In the genomic region with DNA sequence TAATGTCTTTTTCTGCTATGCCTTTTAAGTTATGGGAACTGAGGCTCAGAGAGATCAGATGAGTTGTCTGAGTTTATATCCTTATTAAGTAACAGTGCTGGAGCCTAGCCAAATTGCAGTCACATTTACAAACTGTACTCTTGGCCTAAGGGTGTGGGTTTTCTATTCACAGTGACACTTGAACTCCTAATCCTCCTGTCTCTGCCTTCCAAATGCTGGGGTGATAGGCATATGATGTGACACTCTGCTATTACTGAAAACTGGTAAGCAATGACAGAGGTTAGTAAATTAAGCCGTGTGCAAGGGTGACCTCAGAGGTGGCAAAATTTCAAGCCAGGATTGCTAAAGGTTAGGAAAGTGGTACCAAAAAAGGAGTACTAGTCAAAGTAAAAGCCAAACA, we compare ENCODE assay signal across 22 mouse cellular contexts. TPM values are rescaled to one million over a fixed set of nuclear protein-coding genes. Genes with fewer than 3 reads are reported as not detected.
DNase-seq lines count a peak whose midpoint lies in the region; ATAC-seq lines count a peak whose summit lies in the region.
"Had no signal": no experiment of that assay in that cellular context is flagged by ENCODE, and none has a peak within 500 bp of the region (broad histone marks: within the 10 kb centered on the region; RNA-seq: fewer than 3 reads in every experiment).

No protein-coding gene starts in this region.

- no peaks in the 10 kb centered on the region for H3K27me3 ChIP-seq in kidney, embryonic 16.5 days (ENCODE audit: insufficient read depth, low read length)
- H3K27me3 ChIP-seq: hindbrain, embryonic 12.5 days; kidney, embryonic 15.5 days; limb, embryonic 15.5 days; midbrain, embryonic 15.5 days; neural tube, embryonic 15.5 days; stomach, embryonic 15.5 days had no signal

- WGBS in kidney, embryonic 16.5 days = 81% methylated on average over 1 of the region's 1 CpGs

- no peak overlapping the region for H3K4me3 ChIP-seq in kidney, embryonic 16.5 days (ENCODE audit: low read length)
- H3K4me3 ChIP-seq: heart, embryonic 10.5 days; hindbrain, embryonic 12.5 days; kidney, embryonic 15.5 days; limb, embryonic 15.5 days; midbrain, embryonic 15.5 days; neural tube, embryonic 15.5 days; stomach, embryonic 15.5 days had no signal

- DNase-seq in adrenal gland, postnatal 36 days = peak; percentile 11 to 35
- DNase-seq in adrenal gland, adult 18-20 months (ENCODE audit: low spot score in 2 of 2) = no peak
- peak; percentile 39 for DNase-seq in kidney, postnatal 14 days
- peak; percentile 50 for DNase-seq in 416B (ENCODE audit: low read depth)
- DNase-seq in right cerebral cortex, postnatal 10 days (ENCODE audit: low spot score in 2 of 2) = no peak
- DNase-seq: B cell, adult 2 months; cerebellum, adult 2 months; gastrocnemius, postnatal 25 days; heart, postnatal 10 days; liver, postnatal 0 days; right cerebral cortex, postnatal 14 days; thymus, adult 2 months had no signal

- H3K4me2 ChIP-seq in kidney, embryonic 16.5 days (replicated peaks; ENCODE audit: low read depth, low read length) = no peak overlapping the region
- H3K4me2 ChIP-seq: hindbrain, embryonic 12.5 days; kidney, embryonic 15.5 days; limb, embryonic 15.5 days; midbrain, embryonic 15.5 days; neural tube, embryonic 15.5 days; stomach, embryonic 15.5 days had no signal

- no peak overlapping the region for H3K27ac ChIP-seq in kidney, embryonic 16.5 days (ENCODE audit: low read length)
- H3K27ac ChIP-seq: heart, embryonic 10.5 days; hindbrain, embryonic 12.5 days; kidney, embryonic 15.5 days; limb, embryonic 15.5 days; midbrain, embryonic 15.5 days; neural tube, embryonic 15.5 days; stomach, embryonic 15.5 days had no signal

- ATAC-seq in kidney, embryonic 16.5 days (ENCODE audit: low FRiP score, low TSS enrichment) = no peak
- ATAC-seq in granulocyte monocyte progenitor cell, adult 5-6 weeks (replicated peaks; ENCODE audit: poor library complexity, severe bottlenecking) = peak; percentile 79
- ATAC-seq: forebrain, embryonic 14.5 days; liver, postnatal 0 days; midbrain, embryonic 15.5 days had no signal

- H3K4me1 ChIP-seq in kidney, embryonic 16.5 days (ENCODE audit: insufficient read depth, low read length) = no peaks in the 10 kb centered on the region
- H3K4me1 ChIP-seq: heart, embryonic 10.5 days; hindbrain, embryonic 12.5 days; kidney, embryonic 15.5 days; limb, embryonic 15.5 days; midbrain, embryonic 15.5 days; neural tube, embryonic 15.5 days; stomach, embryonic 15.5 days had no signal

- H3K9ac ChIP-seq in kidney, embryonic 16.5 days (replicated peaks; ENCODE audit: low read length) = no peak overlapping the region
- H3K9ac ChIP-seq: hindbrain, embryonic 12.5 days; kidney, embryonic 15.5 days; limb, embryonic 15.5 days; liver, postnatal 0 days; midbrain, embryonic 15.5 days; neural tube, embryonic 15.5 days; stomach, embryonic 15.5 days had no signal

- H3K9me3 ChIP-seq in kidney, embryonic 16.5 days (ENCODE audit: low read length) = no peaks in the 10 kb centered on the region
- H3K9me3 ChIP-seq: heart, embryonic 10.5 days; kidney, embryonic 15.5 days; limb, embryonic 15.5 days; midbrain, embryonic 15.5 days; neural tube, embryonic 15.5 days; stomach, embryonic 15.5 days had no signal

- H3K36me3 ChIP-seq in kidney, embryonic 16.5 days (ENCODE audit: insufficient read depth, low read length) = no peaks in the 10 kb centered on the region
- H3K36me3 ChIP-seq: heart, embryonic 10.5 days; hindbrain, embryonic 12.5 days; kidney, embryonic 15.5 days; limb, embryonic 15.5 days; midbrain, embryonic 15.5 days; neural tube, embryonic 15.5 days; stomach, embryonic 15.5 days had no signal

RNA-seq across cellular contexts. Expression of gene Csnk2a1, which starts 9.7 kb away (rescaled TPM):
- total RNA-seq in adrenal gland, postnatal 36 days (2021) = 100 to 1,000 TPM in 1 of 2 experiments, 10 to 100 TPM in 1; 97.8 to 105 TPM
- 10 to 100 TPM; 88.2 to 98.6 TPM for total RNA-seq in adrenal gland, adult 18-20 months (2021)
- 90.5 and 95.1 TPM in 2 replicates for polyA plus RNA-seq in kidney, embryonic 16.5 days (2015; fragmentation: Nextera tagmentation; extraction: Ambion mirVana)
- 71.6 and 101 TPM in 2 replicates for total RNA-seq in granulocyte monocyte progenitor cell, adult 5-6 weeks (2014; fragmentation: Nextera tagmentation)
- total RNA-seq in granulocyte monocyte progenitor cell, adult 5-6 weeks (2017) = 82.1 and 104 TPM in 2 replicates

Comparison
In these comparisons a context has a peak if more than half of its experiments do, and no peak if none do; other contexts are left out.
1. DNase-seq: peak in adrenal gland, postnatal 36 days (2 of 2), kidney, postnatal 14 days (single experiment) and 416B (single experiment); none in adrenal gland, adult 18-20 months (0 of 2) and right cerebral cortex, postnatal 10 days (0 of 2).